In genomic region chr7:30200200-30200599, GRCm38 (mm10) we compare ENCODE assay signal across 29 mouse cellular contexts. TPM values are rescaled to one million over a fixed set of nuclear protein-coding genes. Genes with fewer than 3 reads are reported as not detected.
DNase-seq lines count a peak whose midpoint lies in the region; ATAC-seq and TF ChIP-seq lines count a peak whose summit lies in the region.
"Had no signal": no experiment of that assay in that cellular context is flagged by ENCODE, and none has a peak within 500 bp of the region (broad histone marks: within the 10 kb centered on the region; RNA-seq: fewer than 3 reads in every experiment).

No protein-coding gene starts in this region.

- no peak for ATAC-seq in hindbrain, embryonic 14.5 days (ENCODE audit: low FRiP score)
- ATAC-seq: forebrain, embryonic 13.5 days; hindbrain, embryonic 16.5 days; liver, embryonic 12.5 days; liver, postnatal 0 days; midbrain, embryonic 16.5 days had no signal

- intact Hi-C loops in left cerebral cortex, postnatal 25 days (cut with DNase I): loop anchor here (10.0 kb wide), 1 partner anchor 185 kb away; no protein-coding TSS in a partner anchor

- whole genome bisulfite sequencing in hindbrain, embryonic 10.5 days: 83% methylated on average over 5 of the region's 5 CpGs
- WGBS in hindbrain, embryonic 14.5 days: 78% methylated on average over 5 of the region's 5 CpGs

- no peak overlapping the region for H3K4me3 ChIP-seq in hindbrain, embryonic 10.5 days
- no peak overlapping the region for H3K4me3 ChIP-seq in hindbrain, embryonic 14.5 days (replicated peaks; ENCODE audit: low read length)
- H3K4me3 ChIP-seq in testis, adult 2 months (ENCODE audit: control insufficient read depth, low read depth, low read length): no peak overlapping the region
- H3K4me3 ChIP-seq: embryonic facial prominence, embryonic 10.5 days; embryonic facial prominence, embryonic 15.5 days; forebrain, embryonic 13.5 days; heart, adult 2 months; heart, embryonic 13.5 days; liver, embryonic 12.5 days had no signal

- H3K27me3 ChIP-seq in hindbrain, embryonic 10.5 days (ENCODE audit: insufficient read depth, poor library complexity, severe bottlenecking): no peaks in the 10 kb centered on the region
- H3K27me3 ChIP-seq in hindbrain, embryonic 14.5 days (ENCODE audit: control insufficient read depth, insufficient read depth, low read length): no peaks in the 10 kb centered on the region
- H3K27me3 ChIP-seq in testis, adult 2 months (ENCODE audit: control insufficient read depth, insufficient read depth, low read length): no peaks in the 10 kb centered on the region
- H3K27me3 ChIP-seq: embryonic facial prominence, embryonic 15.5 days; forebrain, embryonic 13.5 days; heart, embryonic 13.5 days; liver, embryonic 12.5 days had no signal

- H3K4me2 ChIP-seq in hindbrain, embryonic 14.5 days (replicated peaks): no peak overlapping the region
- H3K4me2 ChIP-seq: embryonic facial prominence, embryonic 15.5 days; forebrain, embryonic 13.5 days; heart, embryonic 13.5 days; liver, embryonic 12.5 days; midbrain, embryonic 11.5 days had no signal

- peak; percentile 35 for DNase-seq in adrenal gland, postnatal 14 days
- no peak for DNase-seq in adrenal gland, postnatal 36 days
- DNase-seq in hindbrain, embryonic 10.5 days (ENCODE audit: low spot score): no peak
- no peak for DNase-seq in hindbrain, embryonic 14.5 days (ENCODE audit: low spot score)
- no peak for DNase-seq in testis, postnatal 10 days (ENCODE audit: low spot score)
- no peak for DNase-seq in left cerebral cortex, postnatal 25 days (ENCODE audit: low spot score in 2 of 2)
- DNase-seq: cerebellum, adult 18-20 months; cerebellum, postnatal 25 days; gastrocnemius, postnatal 25 days; heart, postnatal 10 days; kidney, adult 18-20 months; kidney, postnatal 14 days; layer of hippocampus, adult 9-11 months; liver, postnatal 0 days; lung, postnatal 36 days; right cerebral cortex, postnatal 4 days; thymus, postnatal 14 days had no signal

- H3K36me3 ChIP-seq in hindbrain, embryonic 10.5 days: no peaks in the 10 kb centered on the region
- H3K36me3 ChIP-seq in hindbrain, embryonic 14.5 days (replicated peaks; ENCODE audit: control insufficient read depth, insufficient read depth): no peaks in the 10 kb centered on the region
- no peaks in the 10 kb centered on the region for H3K36me3 ChIP-seq in testis, adult 2 months (ENCODE audit: control insufficient read depth, insufficient read depth, low read length)
- H3K36me3 ChIP-seq: embryonic facial prominence, embryonic 10.5 days; embryonic facial prominence, embryonic 15.5 days; heart, embryonic 13.5 days; liver, embryonic 12.5 days had no signal

- H3K9me3 ChIP-seq in hindbrain, embryonic 10.5 days: no peaks in the 10 kb centered on the region
- H3K9me3 ChIP-seq in hindbrain, embryonic 14.5 days (ENCODE audit: control insufficient read depth, low read length): no peaks in the 10 kb centered on the region
- H3K9me3 ChIP-seq: embryonic facial prominence, embryonic 10.5 days; embryonic facial prominence, embryonic 15.5 days; forebrain, embryonic 13.5 days; heart, embryonic 13.5 days; liver, embryonic 12.5 days had no signal

- peaks cover 22% of the 10 kb centered on the region for H3K4me1 ChIP-seq in hindbrain, embryonic 10.5 days (replicated peaks)
- peaks cover 3% of the 10 kb centered on the region; the same call in 1 of the 2 replicates for H3K4me1 ChIP-seq in hindbrain, embryonic 14.5 days (replicated peaks; ENCODE audit: control insufficient read depth, insufficient read depth, low read length)
- peaks cover 29% of the 10 kb centered on the region for H3K4me1 ChIP-seq in testis, adult 2 months (ENCODE audit: control insufficient read depth, insufficient read depth, low read length)

- H3K27ac ChIP-seq in hindbrain, embryonic 10.5 days: peak overlapping the region; percentile 17; the same call in 1 of the 2 replicates
- no peak overlapping the region for H3K27ac ChIP-seq in hindbrain, embryonic 14.5 days
- peak overlapping the region; percentile 0 for H3K27ac ChIP-seq in testis, adult 2 months (ENCODE audit: control insufficient read depth, insufficient read depth, low read depth, low read length)
- H3K27ac ChIP-seq: embryonic facial prominence, embryonic 10.5 days; embryonic facial prominence, embryonic 15.5 days; forebrain, embryonic 13.5 days; heart, adult 2 months; heart, embryonic 13.5 days; liver, embryonic 12.5 days had no signal

- no peak for TF ChIP-seq CTCF in testis, adult 2 months (IDR thresholded peaks at IDR 0.05; ENCODE audit: control insufficient read depth, insufficient read depth, insufficient replicate concordance, low read depth, low read length)

- no peak overlapping the region for H3K9ac ChIP-seq in hindbrain, embryonic 14.5 days
- H3K9ac ChIP-seq: embryonic facial prominence, embryonic 15.5 days; forebrain, embryonic 13.5 days; heart, embryonic 13.5 days; liver, embryonic 12.5 days; liver, postnatal 0 days had no signal

- no peak for TF ChIP-seq POLR2A in testis, adult 2 months (IDR thresholded peaks at IDR 0.05; ENCODE audit: control insufficient read depth, low read depth, low read length)

RNA-seq across cellular contexts. Expression of gene Capns1, which starts 1.6 kb away (rescaled TPM):
- total RNA-seq in adrenal gland, postnatal 14 days (2021): 526 and 534 TPM in 2 replicates
- 100 to 1,000 TPM; 587 to 633 TPM for total RNA-seq in adrenal gland, postnatal 36 days (2021)
- 65.1 and 72.5 TPM in 2 replicates for polyA plus RNA-seq in hindbrain, embryonic 10.5 days (2016; fragmentation: Nextera tagmentation; extraction: Ambion mirVana)
- polyA plus RNA-seq in hindbrain, embryonic 14.5 days (2014; fragmentation: Nextera tagmentation; extraction: Ambion mirVana): 62.0 and 70.7 TPM in 2 replicates
- 562 and 592 TPM in 2 replicates for polyA plus RNA-seq in testis, adult 2 months (2012; rRNA removed)
- total RNA-seq in left cerebral cortex, postnatal 25 days (2021): 100 to 1,000 TPM; 180 to 183 TPM

RNA-seq across cellular contexts. Expression of gene Cox7a1, which starts 16.3 kb away (rescaled TPM):
- 1,359 and 1,375 TPM in 2 replicates for total RNA-seq in adrenal gland, postnatal 14 days (2021)
- 100 to 1,000 TPM; 329 to 440 TPM for total RNA-seq in adrenal gland, postnatal 36 days (2021)
- polyA plus RNA-seq in hindbrain, embryonic 10.5 days (2016; fragmentation: Nextera tagmentation; extraction: Ambion mirVana): 3.8 and 8.2 TPM in 2 replicates
- polyA plus RNA-seq in hindbrain, embryonic 14.5 days (2014; fragmentation: Nextera tagmentation; extraction: Ambion mirVana): 6.0 and 6.9 TPM in 2 replicates
- polyA plus RNA-seq in testis, adult 2 months (2012; rRNA removed): 4.0 and 5.2 TPM in 2 replicates
- total RNA-seq in left cerebral cortex, postnatal 25 days (2021): 1 to 10 TPM; 5.5 to 6.0 TPM
- total RNA-seq: hematopoietic stem cell, adult 5-6 weeks; neutrophil, adult 5-6 weeks had no signal

RNA-seq across cellular contexts. Expression of gene Zfp146, which starts 30.6 kb away (rescaled TPM):
- total RNA-seq in adrenal gland, postnatal 14 days (2021): 57.8 and 63.1 TPM in 2 replicates
- total RNA-seq in adrenal gland, postnatal 36 days (2021): 10 to 100 TPM; 46.2 to 57.2 TPM
- polyA plus RNA-seq in hindbrain, embryonic 10.5 days (2016; fragmentation: Nextera tagmentation; extraction: Ambion mirVana): 10.5 and 17.2 TPM in 2 replicates
- polyA plus RNA-seq in hindbrain, embryonic 14.5 days (2014; fragmentation: Nextera tagmentation; extraction: Ambion mirVana): 13.2 and 14.0 TPM in 2 replicates
- polyA plus RNA-seq in testis, adult 2 months (2012; rRNA removed): 5.8 and 6.4 TPM in 2 replicates
- 10 to 100 TPM; 48.5 to 49.7 TPM for total RNA-seq in left cerebral cortex, postnatal 25 days (2021)

RNA-seq across cellular contexts. Expression of gene Polr2i, which starts 31.5 kb away (rescaled TPM):
- total RNA-seq in adrenal gland, postnatal 14 days (2021): 95.5 and 99.4 TPM in 2 replicates
- total RNA-seq in adrenal gland, postnatal 36 days (2021): 10 to 100 TPM; 69.4 to 76.1 TPM
- 167 and 177 TPM in 2 replicates for polyA plus RNA-seq in hindbrain, embryonic 10.5 days (2016; fragmentation: Nextera tagmentation; extraction: Ambion mirVana)
- polyA plus RNA-seq in hindbrain, embryonic 14.5 days (2014; fragmentation: Nextera tagmentation; extraction: Ambion mirVana): 179 and 199 TPM in 2 replicates
- polyA plus RNA-seq in testis, adult 2 months (2012; rRNA removed): 242 and 257 TPM in 2 replicates
- 10 to 100 TPM; 57.6 to 59.5 TPM for total RNA-seq in left cerebral cortex, postnatal 25 days (2021)

RNA-seq across cellular contexts. Expression of gene Tbcb, which starts 31.9 kb away (rescaled TPM):
- 67.7 and 75.4 TPM in 2 replicates for total RNA-seq in adrenal gland, postnatal 14 days (2021)
- total RNA-seq in adrenal gland, postnatal 36 days (2021): 10 to 100 TPM; 98.7 to 99.8 TPM
- 276 and 312 TPM in 2 replicates for polyA plus RNA-seq in hindbrain, embryonic 10.5 days (2016; fragmentation: Nextera tagmentation; extraction: Ambion mirVana)
- polyA plus RNA-seq in hindbrain, embryonic 14.5 days (2014; fragmentation: Nextera tagmentation; extraction: Ambion mirVana): 390 and 397 TPM in 2 replicates
- 65.7 and 66.2 TPM in 2 replicates for polyA plus RNA-seq in testis, adult 2 months (2012; rRNA removed)
- total RNA-seq in left cerebral cortex, postnatal 25 days (2021): 100 to 1,000 TPM; 130 to 143 TPM

Comparison
In these comparisons a context has a peak if more than half of its experiments do, and no peak if none do; other contexts are left out.
1. RNA of gene Cox7a1, which starts 16.3 kb away (total RNA-seq): 1,359 to 1,375 TPM in adrenal gland, postnatal 14 days and 329 to 440 TPM in adrenal gland, postnatal 36 days; 5.5 to 6.0 TPM in left cerebral cortex, postnatal 25 days; every median in the first group is over 10 times any median in the second.